Mouse (Mus musculus): ENCODE measurements at regions not wholly inside any gene's neighbourhood (a gene's known extent, or its start where the extent isn't known, plus 50 kb on each side); places are given as distances from the start of the nearest gene placed in this dataset.
A peak's percentile ranks its signal among the peaks of the same experiment; 100 is the strongest.

GRCm38 (mm10) chr10:102836567-102837224 is 193.3 kb downstream of the Alx1 start:
- TF ChIP-seq CTCF (IDR thresholded peaks at IDR 0.05; ENCODE audit: low read depth) (peak; percentile 52), EP300 (IDR thresholded peaks at IDR 0.05; ENCODE audit: low read depth) (no peak)
